Mouse (Mus musculus): ENCODE measurements around the gene Vwa3a.
A peak's percentile ranks its signal among the peaks of the same experiment; 100 is the strongest.

Vwa3a gene

GRCm38 (mm10) chr7:120746821-120747220, 7.7 kb downstream of the Vwa3a start:
- DNase-seq (ENCODE audit: low spot score in 2 of 2): no peak

GRCm38 (mm10) chr7:120748478-120748877, 9.4 kb downstream of the Vwa3a start:
- DNase-seq (ENCODE audit: low spot score in 2 of 2): no peak

- DNase-seq (ENCODE audit: low spot score in 2 of 2): no peak
These were observed 12.2 kb downstream of the Vwa3a start for GRCm38 (mm10) chr7:120751330-120751729.

- peak; percentile 41 to 43 for DNase-seq (ENCODE audit: low spot score in 2 of 2)
These were observed 12.8 kb downstream of the Vwa3a start for GRCm38 (mm10) chr7:120751906-120752305.

GRCm38 (mm10) chr7:120754671-120755070, 15.6 kb downstream of the Vwa3a start:
- peak; percentile 82 to 85 for DNase-seq (ENCODE audit: low spot score in 2 of 2)

GRCm38 (mm10) chr7:120767369-120767768, 28.3 kb downstream of the Vwa3a start:
- DNase-seq (ENCODE audit: low spot score in 2 of 2): no peak

- no peak for DNase-seq (ENCODE audit: low spot score in 2 of 2)
These were observed 32.3 kb downstream of the Vwa3a start for GRCm38 (mm10) chr7:120771389-120771788.

GRCm38 (mm10) chr7:120778012-120778411, 38.9 kb downstream of the Vwa3a start:
- no peak for DNase-seq (ENCODE audit: low spot score in 2 of 2)

GRCm38 (mm10) chr7:120795544-120795943, 56.4 kb downstream of the Vwa3a start:
- DNase-seq (ENCODE audit: low spot score in 2 of 2): no peak

GRCm38 (mm10) chr7:120796369-120796768, 57.3 kb downstream of the Vwa3a start:
- no peak for DNase-seq (ENCODE audit: low spot score in 2 of 2)

- no peak for DNase-seq (ENCODE audit: low spot score in 2 of 2)
These were observed 64.2 kb downstream of the Vwa3a start for GRCm38 (mm10) chr7:120803268-120803667.

GRCm38 (mm10) chr7:120809705-120810104, 70.6 kb downstream of the Vwa3a start:
- no peak for DNase-seq (ENCODE audit: low spot score in 2 of 2)

GRCm38 (mm10) chr7:120811834-120812415, 72.8 kb downstream of the Vwa3a start, which contains the start of gene Gm5737:
TSS of gene Gm5737 (plus strand) at chr7:120812365.
- DNase-seq (ENCODE audit: low spot score in 2 of 2): no peak

- DNase-seq (ENCODE audit: low spot score in 2 of 2): no peak
These were observed 78.4 kb downstream of the Vwa3a start for GRCm38 (mm10) chr7:120817552-120817951.

- no peak for DNase-seq (ENCODE audit: low spot score in 2 of 2)
These were observed 80.3 kb downstream of the Vwa3a start for GRCm38 (mm10) chr7:120819386-120819785.

GRCm38 (mm10) chr7:120823248-120823647, 84.1 kb downstream of the Vwa3a start:
- DNase-seq (ENCODE audit: low spot score in 2 of 2): peak; percentile 55 to 66

- DNase-seq (ENCODE audit: low spot score in 2 of 2): peak; percentile 24 to 32
These were observed 86.0 kb downstream of the Vwa3a start for GRCm38 (mm10) chr7:120825097-120825496.

- peak in 1 of 2 experiments; percentile 35 for DNase-seq (ENCODE audit: low spot score in 2 of 2)
These were observed 87.3 kb downstream of the Vwa3a start for GRCm38 (mm10) chr7:120826408-120826807.

GRCm38 (mm10) chr7:120830431-120831381, 91.6 kb downstream of the Vwa3a start:
- DNase-seq (ENCODE audit: low spot score in 2 of 2): peak; percentile 53 to 58

- DNase-seq (ENCODE audit: low spot score in 2 of 2): no peak
These were observed 95.3 kb downstream of the Vwa3a start for GRCm38 (mm10) chr7:120834426-120834825.

GRCm38 (mm10) chr7:120834863-120835372, 95.8 kb downstream of the Vwa3a start:
- DNase-seq (ENCODE audit: low spot score in 2 of 2): peak; percentile 62 to 66
